Mouse (Mus musculus) embryo, embryonic 10 days (tissue): ENCODE measurements at regions not wholly inside any gene's neighbourhood (a gene's known extent, or its start where the extent isn't known, plus 50 kb on each side); places are given as distances from the start of the nearest gene placed in this dataset.

Source experiments
- DNase-seq: peaks from one replicate; pipeline ENCODE4 v3.0.0-alpha.2; 2015; ENCODE audit warnings: low spot score

GRCm38 (mm10) chr17:3962176-3962575 is 266.1 kb upstream of the Nox3 start:
- no peak for DNase-seq

- DNase-seq = no peak
These were observed 250.5 kb upstream of the Nox3 start for GRCm38 (mm10) chr17:3946540-3946939.

- DNase-seq = no peak
These were observed 240.3 kb upstream of the Nox3 start for GRCm38 (mm10) chr17:3936361-3936760.

GRCm38 (mm10) chr17:3933208-3933607 is 237.1 kb upstream of the Nox3 start:
- no peak for DNase-seq

GRCm38 (mm10) chr17:3932071-3932470 is 236.0 kb upstream of the Nox3 start:
- DNase-seq = no peak

GRCm38 (mm10) chr17:3927106-3927505 is 231.0 kb upstream of the Nox3 start:
- no peak for DNase-seq

- no peak for DNase-seq
These were observed 224.2 kb upstream of the Nox3 start for GRCm38 (mm10) chr17:3920282-3920681.

GRCm38 (mm10) chr17:3892826-3893225 is 196.8 kb upstream of the Nox3 start:
- no peak for DNase-seq

- DNase-seq = no peak
These were observed 187.1 kb upstream of the Nox3 start for GRCm38 (mm10) chr17:3883146-3883545.

- DNase-seq = no peak
These were observed 183.0 kb upstream of the Nox3 start for GRCm38 (mm10) chr17:3879075-3879474.

- no peak for DNase-seq
These were observed 173.6 kb upstream of the Nox3 start for GRCm38 (mm10) chr17:3869459-3870194.

GRCm38 (mm10) chr17:3862384-3862783 is 166.3 kb upstream of the Nox3 start:
- peak; percentile 31 for DNase-seq

- no peak for DNase-seq
These were observed 140.3 kb upstream of the Nox3 start for GRCm38 (mm10) chr17:3836386-3836785.

- DNase-seq = no peak
These were observed 115.1 kb upstream of the Nox3 start for GRCm38 (mm10) chr17:3811187-3811586.

GRCm38 (mm10) chr17:3803507-3803906 is 107.4 kb upstream of the Nox3 start:
- DNase-seq = no peak

- DNase-seq = peak; percentile 46
These were observed 96.5 kb upstream of the Nox3 start for GRCm38 (mm10) chr17:3792597-3792996.

- no peak for DNase-seq
These were observed 86.1 kb upstream of the Nox3 start for GRCm38 (mm10) chr17:3782156-3782555.

- no peak for DNase-seq
These were observed 81.6 kb upstream of the Nox3 start for GRCm38 (mm10) chr17:3777691-3778090.

GRCm38 (mm10) chr17:3747808-3748335 is 51.8 kb upstream of the Nox3 start:
- no peak for DNase-seq
